Mouse (Mus musculus) thymus, postnatal 0 days (tissue): Measurements from ENCODE around the gene Ufd1. TPM values are rescaled to one million over a fixed set of nuclear protein-coding genes. Genes with fewer than 3 reads are reported as not detected.

Experiments
- DNase-seq: peaks from one replicate; pipeline ENCODE4 v3.0.0-alpha.2; 2015; ENCODE audit warnings: low spot score
- polyA plus RNA-seq: library from polyadenylated mRNA; unstranded; fragments of >200 nt; fragmentation: Nextera tagmentation; extraction: Ambion mirVana; gene quantifications from 2 replicates; pipeline ENCODE4 v1.2.1, GENCODE M21; 2015

Ufd1 gene
- polyA plus RNA-seq, 1 experiment from 2014 or later: 111 TPM

GRCm38 (mm10) chr16:18884044-18884443 is 72.5 kb downstream of the Ufd1 start:
- DNase-seq: no peak

Other genes starting within 250 kb of the Ufd1 start
- gene Tbx1, start 221.1 kb upstream of the Ufd1 start, polyA plus RNA-seq: 0.24 and 0.25 TPM in 2 replicates
- gene Gp1bb, start 189.4 kb upstream of the Ufd1 start, polyA plus RNA-seq: 0.71 and 0.78 TPM in 2 replicates
- gene Gm49601, start 185.4 kb upstream of the Ufd1 start, polyA plus RNA-seq: not detected in 2 replicates
- 1.7 TPM in 2 replicates for gene Sept5, start 181.8 kb upstream of the Ufd1 start, polyA plus RNA-seq
- gene Cldn5, start 34.9 kb upstream of the Ufd1 start, polyA plus RNA-seq: 15.4 and 23.6 TPM in 2 replicates
- 60.7 and 68.5 TPM in 2 replicates for gene Cdc45, start 208 bp downstream of the Ufd1 start, polyA plus RNA-seq
- gene 2510002D24Rik, start 24.8 kb downstream of the Ufd1 start, polyA plus RNA-seq: 19.5 and 34.3 TPM in 2 replicates
- gene Gm28539, start 24.8 kb downstream of the Ufd1 start, polyA plus RNA-seq: not detected in 2 replicates
- 123 and 126 TPM in 2 replicates for gene Mrpl40, start 65.1 kb downstream of the Ufd1 start, polyA plus RNA-seq
- 12.7 and 16.4 TPM in 2 replicates for gene Hira, start 65.3 kb downstream of the Ufd1 start, polyA plus RNA-seq